In the genomic region with DNA sequence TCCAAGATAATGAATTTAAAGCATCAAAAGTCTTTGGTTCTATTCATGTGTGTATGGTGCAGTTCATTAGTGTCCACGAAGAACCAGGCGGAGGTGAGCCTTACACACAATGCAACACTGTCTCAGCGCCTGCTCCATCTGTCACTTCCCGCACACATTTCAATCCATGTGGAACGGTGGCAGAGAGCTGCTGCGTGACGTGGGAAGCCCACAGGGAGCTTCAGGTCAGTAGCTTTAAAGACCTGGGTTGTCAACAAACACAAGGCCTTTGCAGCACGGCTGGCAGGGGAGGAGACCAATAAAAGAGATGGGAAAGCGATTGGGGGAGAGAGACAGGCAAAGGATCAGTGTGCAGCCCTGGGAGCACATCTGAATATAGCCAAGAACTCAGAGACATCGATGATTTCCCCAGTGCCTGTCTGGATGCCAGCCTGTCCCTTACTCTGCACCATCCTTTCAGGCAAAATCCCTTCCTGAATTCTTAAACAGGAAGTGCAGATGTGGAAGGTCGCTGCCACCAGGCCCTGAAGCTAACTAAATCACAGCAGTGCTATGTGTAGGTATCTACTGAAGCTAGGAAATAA, we compare ENCODE assay signal across 12 mouse cellular contexts.
DNase-seq lines count a peak whose midpoint lies in the region; ATAC-seq and TF ChIP-seq lines count a peak whose summit lies in the region.
"Had no signal": no experiment of that assay in that cellular context is flagged by ENCODE, and none has a peak within 500 bp of the region (broad histone marks: within the 10 kb centered on the region; RNA-seq: fewer than 3 reads in every experiment).

No protein-coding gene starts in this region.

- no peaks in the 10 kb centered on the region; the same call in 1 of the 2 replicates for H3K4me1 ChIP-seq in forebrain, embryonic 12.5 days
- H3K4me1 ChIP-seq in forebrain, embryonic 16.5 days (replicated peaks; ENCODE audit: control insufficient read depth, insufficient read depth, low read length) = peaks cover 7% of the 10 kb centered on the region
- H3K4me1 ChIP-seq in cerebellum, adult 2 months (ENCODE audit: control insufficient read depth, insufficient read depth, low read length) = peaks cover 28% of the 10 kb centered on the region
- no peaks in the 10 kb centered on the region for H3K4me1 ChIP-seq in hindbrain, embryonic 11.5 days (replicated peaks; ENCODE audit: control insufficient read depth, insufficient read depth, low read length)
- H3K4me1 ChIP-seq in midbrain, embryonic 15.5 days = peaks cover 9% of the 10 kb centered on the region; the same call in 1 of the 2 replicates

- 62% methylated on average over 11 of the region's 11 CpGs for WGBS in forebrain, embryonic 12.5 days
- 48% methylated on average over 11 of the region's 11 CpGs for WGBS in forebrain, embryonic 16.5 days
- 12% methylated on average over 11 of the region's 11 CpGs for WGBS in cerebellum, adult 2 months
- WGBS in hindbrain, embryonic 11.5 days = 56% methylated on average over 11 of the region's 11 CpGs
- WGBS in midbrain, embryonic 15.5 days = 33% methylated on average over 11 of the region's 11 CpGs

- TF ChIP-seq CTCF in cerebellum, adult 2 months (IDR thresholded peaks at IDR 0.05; ENCODE audit: borderline replicate concordance, insufficient read depth, low read depth, low read length) = no peak
- TF ChIP-seq CTCF in gastrocnemius, adult 2 months (IDR thresholded peaks at IDR 0.05) = no peak

- no peak overlapping the region for H3K27ac ChIP-seq in forebrain, embryonic 12.5 days
- H3K27ac ChIP-seq in forebrain, embryonic 16.5 days (ENCODE audit: low read length) = no peak overlapping the region
- H3K27ac ChIP-seq in cerebellum, adult 2 months (ENCODE audit: insufficient read depth, low read length) = no peak overlapping the region
- peak overlapping the region; percentile 19; the same call in 1 of the 2 replicates for H3K27ac ChIP-seq in hindbrain, embryonic 11.5 days (ENCODE audit: low read depth, low read length)
- peak overlapping the region; percentile 54 for H3K27ac ChIP-seq in midbrain, embryonic 15.5 days
- H3K27ac ChIP-seq in gastrocnemius, adult 2 months = no peak overlapping the region
- H3K27ac ChIP-seq: heart, embryonic 10.5 days had no signal

- TF ChIP-seq POLR2A in cerebellum, adult 2 months (IDR thresholded peaks at IDR 0.05; ENCODE audit: borderline replicate concordance, insufficient read depth, low read length) = no peak

- H3K36me3 ChIP-seq in forebrain, embryonic 12.5 days (replicated peaks) = peaks cover 15% of the 10 kb centered on the region
- H3K36me3 ChIP-seq in forebrain, embryonic 16.5 days (ENCODE audit: control insufficient read depth, insufficient read depth) = peaks cover 16% of the 10 kb centered on the region
- H3K36me3 ChIP-seq in hindbrain, embryonic 11.5 days (ENCODE audit: control insufficient read depth, insufficient read depth, low read length) = peaks cover 4% of the 10 kb centered on the region; the same call in 1 of the 2 replicates
- H3K36me3 ChIP-seq in midbrain, embryonic 15.5 days (replicated peaks) = peaks cover 29% of the 10 kb centered on the region

- peak; percentile 53; the same call in 1 of the 2 replicates for ATAC-seq in forebrain, embryonic 12.5 days (ENCODE audit: low FRiP score)
- no peak for ATAC-seq in forebrain, embryonic 16.5 days
- peak; percentile 68 for ATAC-seq in hindbrain, embryonic 11.5 days (ENCODE audit: low FRiP score)
- peak; percentile 59 for ATAC-seq in midbrain, embryonic 15.5 days (replicated peaks)

- no peak overlapping the region for H3K4me2 ChIP-seq in forebrain, embryonic 12.5 days
- no peak overlapping the region for H3K4me2 ChIP-seq in forebrain, embryonic 16.5 days (ENCODE audit: low read length)
- no peak overlapping the region for H3K4me2 ChIP-seq in hindbrain, embryonic 11.5 days (replicated peaks; ENCODE audit: low read depth, low read length)
- H3K4me2 ChIP-seq in midbrain, embryonic 15.5 days = no peak overlapping the region
- H3K4me2 ChIP-seq: lung, embryonic 14.5 days had no signal

- no peaks in the 10 kb centered on the region for H3K9me3 ChIP-seq in forebrain, embryonic 12.5 days
- H3K9me3 ChIP-seq in forebrain, embryonic 16.5 days (ENCODE audit: control insufficient read depth, low read length) = no peaks in the 10 kb centered on the region
- H3K9me3 ChIP-seq in hindbrain, embryonic 11.5 days (ENCODE audit: control insufficient read depth, low read length) = no peaks in the 10 kb centered on the region
- no peaks in the 10 kb centered on the region for H3K9me3 ChIP-seq in midbrain, embryonic 15.5 days
- H3K9me3 ChIP-seq: heart, embryonic 10.5 days had no signal

- no peaks in the 10 kb centered on the region for H3K27me3 ChIP-seq in forebrain, embryonic 12.5 days
- no peaks in the 10 kb centered on the region for H3K27me3 ChIP-seq in forebrain, embryonic 16.5 days (replicated peaks; ENCODE audit: control insufficient read depth, insufficient read depth, low read length)
- H3K27me3 ChIP-seq in cerebellum, adult 2 months (ENCODE audit: control insufficient read depth, insufficient read depth, low read length) = no peaks in the 10 kb centered on the region
- H3K27me3 ChIP-seq in hindbrain, embryonic 11.5 days (ENCODE audit: control insufficient read depth, insufficient read depth, low read length) = no peaks in the 10 kb centered on the region
- no peaks in the 10 kb centered on the region for H3K27me3 ChIP-seq in midbrain, embryonic 15.5 days (replicated peaks)

- peak; percentile 73 to 83 for DNase-seq in cerebellum, adult 2 months
- peak; percentile 37 for DNase-seq in hindbrain, embryonic 11.5 days (ENCODE audit: low spot score)
- no peak for DNase-seq in urinary bladder, postnatal 25 days (ENCODE audit: low spot score)
- no peak for DNase-seq in gastrocnemius, adult 2 months
- no peak for DNase-seq in heart, postnatal 25 days (ENCODE audit: low spot score)
- DNase-seq: adrenal gland, postnatal 14 days; kidney, postnatal 36 days; lung, embryonic 14.5 days had no signal

- H3K9ac ChIP-seq in forebrain, embryonic 12.5 days = no peak overlapping the region
- H3K9ac ChIP-seq in forebrain, embryonic 16.5 days (replicated peaks; ENCODE audit: low read depth, low read length) = no peak overlapping the region
- H3K9ac ChIP-seq in hindbrain, embryonic 11.5 days (ENCODE audit: low read depth, low read length) = no peak overlapping the region
- H3K9ac ChIP-seq in midbrain, embryonic 15.5 days = no peak overlapping the region
- H3K9ac ChIP-seq: lung, embryonic 14.5 days had no signal

- intact Hi-C loops in gastrocnemius, adult 2 months (cut with DNase I) = no loop called here
- intact Hi-C loops in heart, postnatal 25 days (cut with DNase I) = no loop called here

- H3K4me3 ChIP-seq in forebrain, embryonic 12.5 days (replicated peaks) = no peak overlapping the region
- H3K4me3 ChIP-seq in forebrain, embryonic 16.5 days (replicated peaks; ENCODE audit: low read length) = no peak overlapping the region
- H3K4me3 ChIP-seq in cerebellum, adult 2 months (replicated peaks; ENCODE audit: insufficient read depth, low read depth, low read length) = no peak overlapping the region
- H3K4me3 ChIP-seq in hindbrain, embryonic 11.5 days (ENCODE audit: low read depth, low read length) = no peak overlapping the region
- no peak overlapping the region for H3K4me3 ChIP-seq in midbrain, embryonic 15.5 days
- no peak overlapping the region for H3K4me3 ChIP-seq in gastrocnemius, adult 2 months
- H3K4me3 ChIP-seq: heart, embryonic 10.5 days had no signal

Comparison
In these comparisons a context has a peak if more than half of its experiments do, and no peak if none do; other contexts are left out.
1. H3K27ac ChIP-seq: peak in hindbrain, embryonic 11.5 days (single experiment) and midbrain, embryonic 15.5 days (single experiment); none in forebrain, embryonic 12.5 days (single experiment), forebrain, embryonic 16.5 days (single experiment), cerebellum, adult 2 months (single experiment) and gastrocnemius, adult 2 months (single experiment).
2. DNase-seq: peak in cerebellum, adult 2 months (2 of 2) and hindbrain, embryonic 11.5 days (single experiment); none in urinary bladder, postnatal 25 days (single experiment), gastrocnemius, adult 2 months (single experiment) and heart, postnatal 25 days (single experiment).